Mouse (Mus musculus) layer of hippocampus, postnatal 36 days (tissue): ENCODE data around the gene Tas2r134. TPM values are rescaled to one million over a fixed set of nuclear protein-coding genes. Genes with fewer than 3 reads are reported as not detected.

Source experiments
- DNase-seq, 2 experiments: peaks; one replicate each; pipeline ENCODE4 v3.0.0; 2022
- total RNA-seq, 2 experiments: library from RNA; stranded (reverse); gene quantifications; 2 replicates each; pipeline ENCODE4 v1.2.3; 2021

Gene Tas2r134
- total RNA-seq, result not detected

DNA sequence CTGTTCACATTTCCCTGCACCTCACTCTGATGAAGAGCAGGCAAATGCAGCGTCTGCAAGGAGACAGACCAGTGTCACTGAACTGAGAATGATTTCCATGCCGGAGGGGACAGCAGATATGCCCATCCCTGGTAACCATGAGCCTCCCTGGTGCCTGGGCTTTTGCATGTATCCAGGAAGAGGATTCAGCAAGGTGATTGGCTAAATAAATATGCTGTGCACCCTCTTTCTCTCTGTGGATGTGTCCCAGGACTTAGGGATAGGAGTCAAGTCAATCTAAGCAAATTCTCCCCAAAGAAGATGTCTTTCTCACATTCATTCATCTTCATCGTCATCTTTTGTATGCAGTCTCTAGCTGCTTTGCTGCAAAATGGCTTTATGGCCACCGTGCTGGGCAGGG lies at the start of gene Tas2r134:
TSS of gene Tas2r134 (plus strand) at position 301 of the 400 bp plus-strand sequence.
- DNase-seq, result no peak

DNA sequence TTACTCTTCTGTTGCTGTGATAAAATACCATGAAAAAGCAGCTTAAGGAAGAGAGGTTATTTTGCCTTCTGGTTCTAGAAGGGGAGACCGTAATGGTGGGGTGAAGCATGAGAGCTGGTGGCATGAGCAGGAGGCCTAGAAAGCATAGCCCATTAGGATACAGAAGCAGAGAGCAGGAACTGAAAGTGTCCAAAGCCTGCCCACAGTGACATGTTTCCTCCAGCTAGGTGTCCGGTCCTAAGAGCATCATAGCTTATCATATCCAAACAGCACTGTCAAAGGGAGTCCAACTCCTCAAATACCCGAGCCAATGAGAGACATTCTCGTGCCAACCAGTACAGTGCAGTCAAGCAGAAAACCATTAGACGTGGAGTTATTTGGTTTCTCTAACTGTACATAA lies 47.5 kb upstream of the Tas2r134 start:
- DNase-seq, result no peak

DNA sequence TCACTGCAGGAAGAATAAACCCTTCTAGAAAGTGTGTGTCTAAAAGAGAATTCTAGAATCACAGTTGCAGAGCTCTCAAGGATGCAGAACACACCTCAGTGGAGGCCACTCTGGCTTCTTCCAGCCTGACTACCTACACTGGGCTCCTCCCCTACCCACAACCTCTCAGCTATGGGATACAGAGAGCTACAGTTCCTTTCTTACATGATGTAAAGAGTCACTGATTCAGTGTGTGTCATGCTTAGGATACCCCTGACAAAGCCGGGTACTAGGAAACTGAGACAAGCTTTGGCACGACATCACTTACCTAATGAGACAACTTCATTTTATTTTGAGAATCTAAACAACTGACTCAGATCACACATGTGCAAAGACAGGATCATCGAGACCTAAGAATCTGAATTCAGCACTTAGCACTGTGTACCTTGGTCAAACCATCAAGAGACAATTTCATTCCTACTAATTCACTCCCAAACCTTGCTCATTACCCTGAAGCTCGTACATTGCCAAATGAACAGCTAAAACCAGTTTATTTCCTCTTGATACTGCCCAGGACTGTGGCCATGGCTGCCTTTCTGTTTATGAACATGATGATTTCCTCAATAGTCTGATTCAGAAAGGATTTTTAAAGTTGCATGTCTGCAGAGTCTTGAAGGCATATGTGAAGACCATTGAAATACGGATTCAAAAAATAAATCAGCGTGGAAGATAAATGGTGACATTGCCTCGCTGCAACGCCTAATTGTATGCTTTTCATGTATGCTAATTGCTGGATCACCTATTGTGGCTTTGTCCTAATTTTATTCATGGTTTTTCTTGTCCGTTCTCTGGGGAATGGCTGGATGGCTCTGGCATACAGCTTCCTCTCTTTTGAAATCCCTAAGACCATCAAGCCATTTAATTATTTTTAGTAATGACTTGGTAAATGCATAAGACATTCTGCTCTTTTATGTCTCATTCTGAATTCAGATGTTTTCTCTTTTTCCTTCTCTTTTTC lies 43.0 kb upstream of the Tas2r134 start:
- no peak for DNase-seq

DNA sequence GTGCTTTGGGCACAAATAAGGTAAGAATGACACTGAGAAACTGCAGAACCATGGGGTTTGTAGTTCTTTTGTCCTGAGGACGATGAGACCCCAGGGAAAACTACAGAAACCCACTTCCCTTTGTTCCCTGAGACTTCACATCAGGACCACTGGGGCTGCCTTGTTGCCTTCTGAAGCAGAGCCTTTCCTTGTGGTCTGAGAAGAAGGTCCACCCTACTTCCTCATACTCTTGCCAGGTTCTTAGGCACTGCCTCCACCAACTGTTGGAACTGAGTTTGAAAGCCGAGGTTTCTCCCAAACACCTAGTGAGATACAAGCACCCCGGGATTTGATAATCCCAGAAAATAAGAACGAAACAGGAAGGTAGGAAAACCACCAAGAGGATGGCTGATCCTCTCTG lies 39.0 kb upstream of the Tas2r134 start:
- DNase-seq, result no peak

DNA sequence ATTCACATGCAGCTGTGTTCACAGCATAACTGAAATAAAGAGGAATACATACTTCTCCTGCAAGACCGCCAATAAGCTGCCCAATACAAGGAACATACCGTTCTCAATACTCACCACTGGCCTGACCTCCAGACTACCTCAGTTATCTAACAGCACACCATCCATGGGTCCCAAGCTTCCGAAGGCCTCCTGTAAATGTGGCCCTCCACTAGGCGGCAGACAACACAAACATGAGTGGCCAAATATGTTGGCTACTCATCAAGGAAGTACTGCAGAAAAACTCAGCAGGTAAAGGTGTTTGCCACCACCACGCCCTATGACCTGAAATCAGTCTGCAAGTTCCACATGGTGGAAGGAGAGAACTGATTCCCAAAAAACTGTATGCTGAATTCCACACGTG lies 38.4 kb upstream of the Tas2r134 start:
- no peak for DNase-seq

DNA sequence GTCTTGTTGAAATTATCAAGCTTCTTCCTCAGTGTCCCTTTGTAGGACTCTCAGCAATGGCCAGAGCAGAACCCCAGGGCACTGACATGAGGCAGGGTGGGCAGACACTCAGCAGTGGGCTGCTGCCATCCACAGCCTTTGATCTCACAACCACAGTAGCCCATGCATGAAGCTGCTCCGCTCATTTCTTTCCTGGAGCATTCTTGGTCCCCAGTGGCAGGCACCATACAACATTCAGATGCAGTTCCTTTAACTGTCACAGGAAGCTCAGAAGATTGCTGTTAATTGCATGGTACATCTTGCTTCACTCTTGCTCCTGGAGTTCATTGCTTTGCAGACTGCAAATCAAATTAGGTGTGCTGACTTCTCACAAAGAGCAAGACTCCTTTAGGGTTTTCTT lies 37.7 kb upstream of the Tas2r134 start:
- no peak for DNase-seq

DNA sequence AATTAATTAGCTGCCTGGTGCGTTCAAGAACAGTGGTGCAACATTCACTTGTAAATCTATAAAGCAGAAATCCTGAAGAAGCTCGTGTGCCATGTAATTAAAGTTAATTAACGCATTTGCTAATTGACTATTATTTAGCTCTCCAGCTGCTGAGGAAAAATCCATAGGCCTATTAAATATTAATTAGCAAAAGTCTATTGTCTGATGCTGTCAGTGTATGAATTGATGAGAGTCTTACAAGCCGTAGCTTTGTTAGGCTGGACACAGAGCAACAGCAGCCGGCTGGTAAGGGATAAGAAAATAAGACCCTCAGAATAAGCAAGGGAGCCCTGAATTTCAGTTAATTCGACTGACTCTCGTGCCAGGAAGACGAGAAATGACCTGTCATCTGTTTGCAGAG lies 37.0 kb upstream of the Tas2r134 start:
- no peak for DNase-seq

DNA sequence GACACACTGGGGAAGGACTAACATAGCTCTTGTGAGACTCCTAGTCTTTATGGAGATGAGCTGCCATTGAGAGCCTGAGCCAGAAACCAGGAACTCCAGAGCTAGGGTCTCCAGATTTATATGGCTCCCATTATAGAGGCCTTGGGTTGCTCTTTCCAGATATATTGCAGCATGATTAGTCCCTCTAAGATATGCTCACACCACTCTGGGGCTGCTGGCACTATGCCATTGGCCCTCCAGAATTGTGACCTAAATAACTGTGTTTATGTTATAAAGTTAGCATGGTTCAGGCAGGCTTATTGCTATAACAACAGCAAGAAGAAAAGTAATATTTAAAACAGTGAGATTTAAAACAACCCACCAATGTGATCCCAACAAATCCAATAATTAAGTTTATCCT lies 35.2 kb upstream of the Tas2r134 start:
- no peak for DNase-seq

DNA sequence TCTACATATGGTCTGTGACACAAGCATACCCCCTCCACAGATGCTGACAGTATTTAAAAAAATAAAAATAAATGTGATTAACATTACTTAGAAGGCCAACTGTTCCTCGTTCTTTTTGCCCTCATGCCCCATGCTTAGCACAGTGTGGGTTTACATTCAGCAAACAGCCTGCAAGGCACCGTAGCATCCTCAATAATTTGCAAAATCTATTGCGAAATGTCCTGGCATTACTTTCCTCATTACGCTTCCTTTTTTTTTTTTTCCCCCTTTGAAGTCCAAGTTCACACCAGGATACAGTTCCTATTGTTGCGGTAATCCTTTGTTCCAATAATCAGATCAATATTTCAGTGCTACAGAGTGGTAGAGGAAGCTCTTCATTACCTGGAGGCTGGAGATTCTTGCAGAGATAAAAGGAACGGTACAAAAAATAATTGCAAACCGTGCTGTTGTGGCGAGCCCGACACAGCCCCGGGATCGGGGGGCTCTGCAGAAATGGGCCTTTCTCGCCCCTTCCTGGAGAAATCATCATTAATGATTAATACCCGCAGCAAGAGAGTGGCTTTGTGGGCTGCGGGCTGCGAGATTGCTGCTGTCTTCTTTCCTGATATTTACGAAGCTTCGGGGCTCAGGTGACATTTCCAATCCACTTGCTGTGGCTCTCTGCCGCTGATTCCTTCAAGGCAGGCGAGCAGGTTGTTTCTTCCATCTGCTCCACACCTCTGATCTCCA lies 27.7 kb upstream of the Tas2r134 start:
- DNase-seq, result no peak

DNA sequence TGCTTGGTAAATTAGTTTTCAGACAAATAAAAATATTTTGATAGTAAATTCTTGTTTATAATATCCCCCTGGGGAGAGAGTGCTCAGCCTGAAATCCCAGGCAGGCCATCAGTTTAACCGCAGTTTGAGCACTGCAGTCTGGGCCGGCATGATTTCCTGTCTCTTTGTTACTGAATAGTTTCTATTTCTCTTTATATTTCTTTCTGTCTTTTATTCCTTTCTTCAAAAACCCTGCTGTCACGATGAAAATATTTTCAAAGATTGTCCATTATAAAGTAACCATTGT lies 27.2 kb upstream of the Tas2r134 start:
- DNase-seq, result no peak

DNA sequence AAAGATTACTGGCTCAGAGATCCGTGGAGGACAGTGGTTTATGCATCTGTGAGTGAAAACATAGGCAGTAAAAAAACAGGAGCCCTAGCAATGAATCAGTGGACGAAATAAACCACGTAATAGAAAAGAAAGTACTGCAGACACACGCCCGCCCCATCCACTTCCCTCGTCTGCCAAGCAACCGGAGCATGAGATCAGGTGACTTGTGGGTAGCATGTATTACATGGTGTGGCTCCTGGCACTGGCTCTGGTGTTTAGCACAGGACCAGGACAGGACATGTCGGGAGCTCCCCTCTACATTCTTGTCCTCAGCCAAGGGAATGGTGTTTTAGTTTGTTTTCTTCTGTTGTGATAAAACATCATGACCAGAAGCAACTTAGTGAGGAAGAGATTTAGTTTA lies 26.4 kb upstream of the Tas2r134 start:
- DNase-seq, result no peak

DNA sequence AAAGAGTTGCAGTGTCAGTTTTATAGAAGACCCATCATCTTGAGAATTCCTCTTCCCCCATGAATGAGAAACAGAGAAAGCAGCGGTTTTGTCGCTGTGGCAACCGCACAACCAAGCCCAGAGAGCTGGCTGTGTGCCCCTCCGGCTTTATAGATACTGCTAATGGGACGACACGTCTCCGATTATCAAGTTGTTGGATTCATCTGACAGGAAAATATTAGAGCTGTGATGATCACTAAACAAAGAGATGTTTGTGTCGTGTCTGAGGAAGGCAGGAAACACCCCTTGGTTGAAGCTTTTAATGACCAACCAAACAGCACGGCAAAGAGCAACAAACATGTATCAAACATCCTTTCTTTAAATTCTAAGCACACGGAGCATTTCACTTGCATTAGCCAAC lies 17.0 kb upstream of the Tas2r134 start:
- DNase-seq, result peak; percentile 23 to 24

DNA sequence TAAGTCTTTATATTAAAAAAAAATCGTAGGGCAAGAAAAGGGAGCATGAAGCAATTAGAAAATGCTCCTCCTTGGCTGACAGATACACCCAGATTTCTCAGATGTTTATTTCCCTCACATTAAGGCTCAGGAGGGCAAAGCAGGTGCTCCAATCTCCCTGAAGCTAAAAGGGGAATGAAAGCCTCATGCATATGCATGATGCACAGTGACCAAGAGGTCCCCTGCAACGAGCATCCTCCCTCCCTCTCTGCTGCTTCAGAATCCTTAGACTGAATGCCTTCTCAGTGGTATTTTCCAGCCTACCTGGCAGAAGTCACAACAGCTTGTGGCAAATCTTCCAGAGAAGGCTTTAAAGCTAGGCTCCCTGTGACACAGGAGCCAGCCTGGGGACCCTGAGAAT lies 16.4 kb upstream of the Tas2r134 start:
- DNase-seq, result no peak

DNA sequence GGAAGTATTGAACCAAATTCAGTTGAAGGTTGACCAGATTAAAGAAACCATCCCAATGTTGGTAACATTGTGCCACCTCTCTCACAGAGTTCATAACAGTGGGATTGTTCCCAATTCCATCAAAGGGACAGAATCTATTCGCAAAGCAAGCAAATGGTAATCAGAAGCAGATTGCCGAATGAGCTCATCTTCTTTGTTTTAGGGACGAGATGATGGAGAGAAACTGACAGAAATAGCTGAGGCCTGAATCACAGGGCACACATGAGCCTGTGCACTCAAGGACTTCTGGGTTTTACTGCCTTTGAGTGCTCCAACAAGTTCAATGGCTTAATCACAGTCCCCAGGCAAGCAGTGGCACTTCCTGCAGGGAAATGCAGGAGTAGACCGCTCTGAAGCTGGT lies 13.6 kb upstream of the Tas2r134 start:
- no peak for DNase-seq

DNA sequence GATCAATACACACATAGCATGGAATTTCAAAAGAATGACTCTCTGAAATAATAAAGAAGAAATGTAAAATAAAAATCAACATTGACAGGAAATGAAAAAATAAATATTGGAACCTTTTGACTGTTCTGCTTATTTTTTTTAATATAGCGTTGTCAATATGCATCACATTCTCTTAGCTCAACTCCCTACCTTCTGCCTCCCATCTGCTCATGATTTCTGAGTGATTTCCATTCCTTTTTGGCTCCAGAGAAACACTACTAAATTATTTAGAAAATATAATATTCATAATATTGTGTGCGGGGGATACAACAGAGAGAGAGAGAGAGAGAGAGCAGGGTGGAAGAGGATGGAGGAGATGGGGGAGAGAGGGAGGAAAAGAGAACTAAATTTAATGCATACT lies 5.4 kb upstream of the Tas2r134 start:
- DNase-seq, result no peak

DNA sequence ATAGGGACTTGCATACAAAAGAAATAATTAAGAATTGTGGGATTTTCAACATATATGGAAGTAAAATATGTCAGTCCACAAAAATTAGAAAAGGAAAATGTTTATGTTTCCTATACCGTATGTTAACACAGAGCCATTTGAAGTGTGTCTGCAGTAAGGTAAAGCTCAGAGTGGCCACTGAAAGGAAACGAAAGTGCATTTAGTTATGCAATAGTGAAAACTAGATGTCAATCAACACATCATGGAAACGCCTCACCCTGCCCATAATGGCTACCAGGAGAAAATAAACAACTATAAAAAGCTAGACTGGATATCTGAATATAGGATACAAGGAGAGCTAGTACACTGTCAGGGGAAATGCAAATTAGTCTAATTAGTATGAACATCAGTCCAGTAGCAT lies 1.3 kb upstream of the Tas2r134 start:
- no peak for DNase-seq

DNA sequence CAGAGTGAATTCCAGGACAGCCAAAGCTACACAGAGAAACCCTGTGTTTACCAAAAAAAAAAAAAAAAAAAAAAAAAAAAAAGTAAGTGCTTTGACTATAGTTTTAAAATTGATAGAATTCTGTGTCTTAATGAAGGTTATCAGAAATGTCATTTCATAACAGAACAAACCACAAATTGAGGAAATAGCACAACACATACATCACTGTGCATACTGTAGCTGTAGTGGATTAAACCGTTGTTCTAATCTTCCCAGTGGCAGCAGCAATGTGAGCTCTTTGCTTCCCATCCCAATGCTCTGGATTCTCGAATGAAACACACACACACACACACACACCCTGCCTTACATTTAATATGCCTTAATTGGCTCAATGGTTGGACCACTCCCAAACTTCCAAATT lies 4.1 kb downstream of the Tas2r134 start:
- no peak for DNase-seq

DNA sequence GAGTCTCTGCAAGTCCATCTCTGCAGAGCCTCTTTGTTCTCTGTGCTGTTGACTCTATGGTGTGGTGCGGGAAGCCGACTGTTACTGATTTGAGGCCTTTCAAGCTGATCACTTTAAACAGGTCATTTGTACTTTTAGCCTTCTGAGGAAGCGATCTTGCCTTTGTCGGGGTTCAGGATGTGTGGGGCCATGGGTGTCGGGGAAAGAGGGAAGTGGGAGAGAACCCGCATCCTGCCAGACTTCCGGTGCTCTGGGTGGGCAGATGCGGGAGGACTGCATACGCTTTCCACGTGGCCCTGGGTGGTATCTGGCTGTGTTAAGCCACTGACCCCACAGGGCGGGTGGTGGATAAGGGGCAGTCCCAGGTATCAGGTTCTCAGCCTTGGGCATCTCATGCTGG lies 10.4 kb downstream of the Tas2r134 start:
- no peak for DNase-seq

DNA sequence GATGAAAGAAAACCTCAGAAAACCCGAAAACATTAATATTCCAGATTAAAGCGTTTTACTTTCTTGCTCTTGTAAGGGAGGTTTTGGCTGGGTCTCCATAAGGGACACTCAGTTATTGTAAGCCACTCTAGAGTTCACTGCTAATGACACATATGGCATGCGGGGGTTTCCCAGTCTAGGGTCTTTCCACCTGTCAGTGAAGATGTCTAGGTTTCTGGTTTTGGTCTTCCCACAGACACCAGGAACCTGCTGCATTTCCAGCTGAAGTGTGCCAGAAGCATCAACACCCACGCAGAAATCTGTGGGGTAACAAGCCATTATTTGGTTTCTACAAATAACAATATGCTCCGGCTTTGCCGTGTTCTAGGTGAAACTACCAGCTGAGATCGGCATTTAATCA lies 14.3 kb downstream of the Tas2r134 start:
- DNase-seq, result peak in 1 of 2 experiments; percentile 11

DNA sequence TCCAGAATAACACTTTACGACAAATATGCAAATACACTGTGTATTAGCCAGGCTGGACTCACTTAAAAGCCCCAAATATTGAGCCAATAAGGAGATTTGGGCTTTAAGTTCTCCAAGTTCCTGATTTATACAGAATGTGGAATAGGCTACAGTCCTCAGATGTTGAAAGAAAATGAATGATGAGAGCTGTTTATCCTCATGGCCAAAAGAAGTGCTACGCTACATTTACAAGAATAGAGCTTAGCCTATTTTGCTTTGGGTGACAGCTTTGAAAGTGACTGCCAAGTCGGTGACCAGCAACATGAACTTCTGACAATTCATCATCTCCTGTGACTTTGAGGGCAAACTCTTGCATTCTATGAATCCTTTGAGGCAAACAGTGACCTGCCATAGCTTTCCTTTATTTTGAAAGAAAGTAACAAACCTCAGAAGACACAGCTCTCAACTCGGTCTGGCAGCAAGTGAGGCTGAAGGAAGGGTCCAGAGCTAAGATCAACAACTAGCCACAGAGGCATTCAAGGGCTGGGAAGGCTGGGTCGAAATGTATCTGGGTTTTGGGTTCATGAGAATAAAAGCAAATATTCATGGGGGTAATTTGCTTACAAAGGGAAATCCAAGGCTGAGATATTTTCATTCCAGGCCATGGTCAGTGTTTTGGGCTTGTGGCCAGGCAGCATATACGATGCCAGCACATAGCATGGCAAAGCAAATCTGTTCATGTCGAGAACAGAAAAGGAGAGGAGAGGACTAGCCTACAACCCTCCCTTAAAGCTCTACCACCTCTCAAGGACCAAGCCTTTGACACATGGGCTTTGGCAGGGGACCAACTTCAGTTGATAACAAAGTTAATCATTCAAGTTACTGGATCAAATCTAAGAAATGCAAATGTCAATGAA lies 16.2 kb downstream of the Tas2r134 start:
- no peak for DNase-seq

DNA sequence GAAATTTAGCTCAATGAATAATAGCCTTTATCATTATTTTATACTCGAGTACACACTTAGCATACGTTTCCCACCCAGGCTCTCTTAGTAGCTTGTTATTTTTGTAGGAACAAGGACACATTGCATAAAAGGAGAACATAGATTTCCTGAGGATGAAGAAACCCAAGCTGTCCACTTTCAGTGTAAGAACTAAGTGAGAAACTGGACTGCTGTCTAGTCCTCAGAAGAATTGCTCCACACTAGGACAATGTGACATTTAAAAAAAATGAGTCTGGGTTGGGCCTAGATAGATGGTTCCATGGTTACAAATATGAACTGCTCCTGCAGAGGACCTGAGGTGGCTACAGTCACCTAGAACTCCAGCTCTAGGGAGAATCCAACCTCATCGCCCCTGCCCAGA lies 20.7 kb downstream of the Tas2r134 start:
- DNase-seq, result no peak

DNA sequence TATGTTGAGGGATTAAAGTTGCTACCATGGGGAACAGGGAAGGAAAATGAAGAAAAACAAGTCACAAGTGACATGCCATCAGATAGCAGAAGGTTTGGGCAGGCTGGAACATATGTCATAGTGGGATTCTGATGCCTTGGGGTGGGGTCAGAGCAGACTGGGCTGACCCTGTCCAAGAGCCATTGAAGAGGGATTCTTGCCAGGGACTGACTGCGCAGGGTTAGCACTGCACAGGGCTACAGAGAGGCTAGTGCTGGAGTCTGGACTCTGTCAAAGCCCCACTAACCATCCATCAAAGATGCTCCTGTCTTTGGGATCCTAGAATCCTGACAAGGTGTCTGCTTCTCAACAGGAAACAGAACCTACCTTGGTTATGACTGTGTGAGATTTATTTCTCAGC lies 22.6 kb downstream of the Tas2r134 start:
- no peak for DNase-seq

DNA sequence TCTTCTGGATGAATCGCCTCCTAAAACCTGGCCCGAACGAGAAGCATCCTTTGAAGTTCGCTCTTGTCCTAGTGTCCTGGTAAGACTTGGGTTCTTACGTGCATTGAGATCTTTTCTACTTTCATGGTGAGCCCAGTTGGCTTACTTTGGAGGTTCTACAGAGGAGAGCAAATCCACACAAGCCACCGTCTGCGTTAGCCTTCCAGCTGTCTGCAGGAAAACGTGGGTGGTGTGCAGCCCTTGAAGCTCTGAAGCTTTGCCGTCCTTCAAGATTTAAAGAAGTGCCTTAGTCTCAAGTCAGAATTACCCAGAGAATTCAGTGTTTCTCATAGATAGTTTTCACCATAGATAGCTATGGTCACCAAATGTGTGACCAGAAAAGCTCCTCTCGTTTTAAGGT lies 24.8 kb downstream of the Tas2r134 start:
- DNase-seq, result no peak
